Mouse (Mus musculus): ENCODE measurements around the gene Aplf.

GRCm38 (mm10) chr6:87583183-87583611, 88.8 kb downstream of the Aplf start:
- TF ChIP-seq CTCF (IDR thresholded peaks at IDR 0.05; ENCODE audit: low read depth): peak; percentile 54
- TF ChIP-seq EP300 (IDR thresholded peaks at IDR 0.05; ENCODE audit: low read depth): peak; percentile 99
